Mouse (Mus musculus) limb, embryonic 13.5 days (tissue): ENCODE data around the gene Orm2. TPM values are rescaled to one million over a fixed set of nuclear protein-coding genes. Genes with fewer than 3 reads are reported as not detected.

Source experiments
- ATAC-seq: fragments of 200-750 bp; cut with Nextera tagmentation; 2 replicates; pipeline ENCODE4 v1.8.0; 2017; ENCODE audit warnings: low read depth, moderate number of reproducible peaks, moderate TSS enrichment; ENCODE audit not compliant: low FRiP score
- H3K27ac ChIP-seq: fragments of 300-500 bp; sonication (generic); 2 replicates; pipeline ENCODE4 v1.5.1; 2015; ENCODE audit warnings: inconsistent platforms, mild to moderate bottlenecking, moderate library complexity
- H3K27me3 ChIP-seq: fragments of 300-500 bp; sonication (generic); 2 replicates; pipeline ENCODE4 v1.6.1; 2015; ENCODE audit warnings: mild to moderate bottlenecking, inconsistent platforms
- H3K36me3 ChIP-seq: fragments of 300-500 bp; sonication (generic); 2 replicates; pipeline ENCODE4 v1.6.1; 2015; ENCODE audit warnings: inconsistent platforms, mild to moderate bottlenecking, moderate library complexity
- H3K4me1 ChIP-seq: fragments of 300-500 bp; sonication (generic); 2 replicates; pipeline ENCODE4 v1.6.1; 2015; ENCODE audit warnings: inconsistent platforms
- H3K4me2 ChIP-seq: fragments of 300-500 bp; sonication (generic); replicated peaks from 2 replicates; pipeline ENCODE4 v1.6.1; 2015; ENCODE audit warnings: inconsistent platforms, mild to moderate bottlenecking, moderate library complexity
- H3K4me3 ChIP-seq: fragments of 300-500 bp; sonication (generic); 2 replicates; pipeline ENCODE4 v1.5.1; 2015; ENCODE audit warnings: moderate library complexity, mild to moderate bottlenecking, inconsistent platforms
- H3K9ac ChIP-seq: fragments of 300-500 bp; sonication (generic); 2 replicates; pipeline ENCODE4 v1.6.1; 2015; ENCODE audit warnings: mild to moderate bottlenecking, inconsistent platforms
- H3K9me3 ChIP-seq: fragments of 300-500 bp; sonication (generic); 2 replicates; pipeline ENCODE4 v1.6.1; 2016; ENCODE audit warnings: inconsistent platforms
- WGBS: fragments of 180-500 bp; shearing (Covaris S2); methylation state at CpG from one replicate; pipeline ENCODE4 v1.1.7; 2015; 5-methylcytosine and 5-hydroxymethylcytosine counted together
- polyA plus RNA-seq: library from polyadenylated mRNA; unstranded; fragments of >200 nt; fragmentation: Nextera tagmentation; extraction: Ambion mirVana; gene quantifications from 2 replicates; pipeline ENCODE4 v1.2.1, GENCODE M21; 2015

Gene Orm2
- polyA plus RNA-seq, 1 experiment from 2014 or later, result not detected

- Histone ChIP-seq H3K9ac (no peak overlapping the region), H3K27ac (no peak overlapping the region), H3K36me3 (peaks cover 19% of the 10 kb centered on the region), H3K4me2 (no peak overlapping the region), H3K4me3 (no peak overlapping the region), H3K4me1 (peaks cover 75% of the 10 kb centered on the region), H3K9me3 (no peaks in the 10 kb centered on the region), H3K27me3 (no peaks in the 10 kb centered on the region)
- ATAC-seq, result no peak
- 82% methylated on average over 18 of the region's 18 CpGs for WGBS
Measured at GRCm38 (mm10) chr4:63400541-63401306, 38.5 kb downstream of the Orm2 start.

- no peak for ATAC-seq
Measured at GRCm38 (mm10) chr4:63401620-63402019, 39.4 kb downstream of the Orm2 start.

GRCm38 (mm10) chr4:63402056-63402455 is 39.8 kb downstream of the Orm2 start:
- no peaks in the 10 kb centered on the region for H3K9me3 ChIP-seq
- 91% methylated on average over 10 of the region's 10 CpGs for WGBS
- no peaks in the 10 kb centered on the region for H3K27me3 ChIP-seq
- H3K27ac ChIP-seq, result peak overlapping the region; percentile 89
- H3K4me2 ChIP-seq, result peak overlapping the region; percentile 64
- peak overlapping the region; percentile 34 for H3K4me3 ChIP-seq
- H3K4me1 ChIP-seq, result peaks cover 75% of the 10 kb centered on the region
- H3K9ac ChIP-seq, result peak overlapping the region; percentile 60
- peaks cover 9% of the 10 kb centered on the region for H3K36me3 ChIP-seq
- no peak for ATAC-seq

More at GRCm38 (mm10) chr4:63401620-63402019, 39.4 kb downstream of the Orm2 start:
- 64% methylated on average over 6 of the region's 6 CpGs for WGBS
- Histone ChIP-seq H3K27me3 (no peaks in the 10 kb centered on the region), H3K27ac (peak overlapping the region; percentile 39), H3K4me1 (peaks cover 75% of the 10 kb centered on the region), H3K4me2 (peak overlapping the region; percentile 64), H3K9me3 (no peaks in the 10 kb centered on the region), H3K9ac (peak overlapping the region; percentile 39; the same call in 1 of the 2 replicates), H3K4me3 (no peak overlapping the region), H3K36me3 (peaks cover 11% of the 10 kb centered on the region)

GRCm38 (mm10) chr4:63402558-63402957 is 40.3 kb downstream of the Orm2 start:
- 55% methylated on average over 6 of the region's 6 CpGs for WGBS
- Histone ChIP-seq H3K36me3 (peaks cover 4% of the 10 kb centered on the region), H3K4me3 (peak overlapping the region; percentile 34), H3K27me3 (no peaks in the 10 kb centered on the region), H3K4me2 (peak overlapping the region; percentile 64), H3K9ac (peak overlapping the region; percentile 60), H3K27ac (peak overlapping the region; percentile 89), H3K4me1 (peaks cover 75% of the 10 kb centered on the region), H3K9me3 (no peaks in the 10 kb centered on the region)
- ATAC-seq, result no peak

- Histone ChIP-seq H3K4me1 (peaks cover 80% of the 10 kb centered on the region), H3K27ac (peak within 1 kb of the TSS; percentile 89), H3K4me2 (peak within 1 kb of the TSS; percentile 64), H3K4me3 (peak within 1 kb of the TSS; percentile 34), H3K36me3 (no peaks in the 10 kb centered on the region), H3K9ac (peak within 1 kb of the TSS; percentile 60), H3K9me3 (no peaks in the 10 kb centered on the region), H3K27me3 (no peaks in the 10 kb centered on the region)
- ATAC-seq, result peak; percentile 85
- 5% methylated on average over 17 of the region's 17 CpGs for WGBS
Measured at GRCm38 (mm10) chr4:63403040-63403959, 41.1 kb downstream of the Orm2 start, which contains the start of gene Akna. TSS of gene Akna (minus strand) at chr4:63403354.

DNA sequence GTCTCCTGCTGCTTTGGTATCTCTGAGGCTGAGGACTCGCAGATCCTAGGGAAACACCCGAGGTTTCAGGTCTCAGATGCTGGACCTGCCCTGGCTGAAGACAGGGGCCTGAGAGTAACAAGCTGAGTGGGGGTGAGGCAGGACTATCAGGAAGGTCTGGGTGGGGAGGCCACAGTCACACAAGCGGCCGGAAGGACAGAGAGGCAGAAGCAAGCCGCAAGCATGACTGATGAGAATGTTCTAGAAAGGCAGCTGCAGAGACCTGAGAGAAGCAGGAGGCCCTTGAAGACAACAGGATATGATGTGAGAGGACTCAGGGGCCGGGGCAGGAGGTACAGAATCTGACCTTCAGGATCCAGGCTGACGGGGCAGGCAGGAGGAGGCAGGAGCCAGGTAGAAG is 42.0 kb downstream of the Orm2 start:
- Histone ChIP-seq H3K27ac (peak overlapping the region; percentile 89; the same call in 1 of the 2 replicates), H3K9ac (peak overlapping the region; percentile 54), H3K27me3 (no peaks in the 10 kb centered on the region), H3K4me2 (peak overlapping the region; percentile 64), H3K36me3 (no peaks in the 10 kb centered on the region), H3K4me3 (no peak overlapping the region), H3K9me3 (no peaks in the 10 kb centered on the region), H3K4me1 (peaks cover 80% of the 10 kb centered on the region)
- 64% methylated on average over 7 of the region's 7 CpGs for WGBS
- ATAC-seq, result no peak

DNA sequence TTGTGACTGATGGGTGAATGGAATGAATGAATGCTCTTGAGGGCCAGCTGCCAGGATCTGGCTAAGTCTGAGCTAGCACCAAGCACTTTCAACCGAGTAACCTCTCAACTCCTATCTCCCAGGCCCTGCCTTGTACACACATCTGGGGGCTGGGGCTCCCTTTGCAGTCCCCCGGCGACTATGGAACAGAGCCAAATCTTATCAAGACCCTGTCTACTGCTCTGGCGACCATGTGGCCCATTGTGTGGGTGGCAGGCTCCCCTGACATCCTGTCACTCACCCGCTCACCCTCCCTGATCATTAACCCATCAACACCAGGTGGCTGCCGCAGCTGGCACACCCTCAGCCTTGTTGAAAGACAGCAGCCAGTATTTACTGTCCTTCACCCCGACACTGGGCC is 42.8 kb downstream of the Orm2 start:
- peaks cover 80% of the 10 kb centered on the region for H3K4me1 ChIP-seq

DNA sequence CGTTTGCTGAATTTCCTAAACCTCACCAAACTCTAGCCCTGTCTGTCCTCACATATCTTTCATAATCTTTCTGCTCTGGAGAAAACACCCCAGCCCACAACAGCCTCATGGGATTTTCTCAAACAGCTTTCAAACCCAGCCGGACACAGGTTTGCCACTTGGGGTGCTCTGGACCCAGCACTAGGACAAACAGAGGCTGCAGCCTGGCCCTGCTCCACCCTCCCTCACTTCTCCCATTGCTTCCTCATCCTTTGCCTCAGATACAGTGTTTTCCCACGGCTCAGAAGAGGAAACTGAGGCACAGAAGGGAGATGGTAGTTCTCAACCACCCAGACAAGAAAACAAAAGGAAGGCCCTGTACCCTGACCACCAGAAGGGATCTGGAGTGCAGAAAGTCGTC is 43.4 kb downstream of the Orm2 start:
- ATAC-seq, result no peak
- H3K4me2 ChIP-seq, result no peak overlapping the region
- H3K36me3 ChIP-seq, result no peaks in the 10 kb centered on the region
- H3K27me3 ChIP-seq, result no peaks in the 10 kb centered on the region
- H3K4me1 ChIP-seq, result peaks cover 75% of the 10 kb centered on the region
- no peaks in the 10 kb centered on the region for H3K9me3 ChIP-seq
- no peak overlapping the region for H3K27ac ChIP-seq
- no peak overlapping the region for H3K4me3 ChIP-seq
- H3K9ac ChIP-seq, result no peak overlapping the region
- WGBS, result 57% methylated on average over 4 of the region's 4 CpGs

More for the DNA sequence above, 42.8 kb downstream of the Orm2 start:
- no peak overlapping the region for H3K27ac ChIP-seq
- no peaks in the 10 kb centered on the region for H3K27me3 ChIP-seq
- ATAC-seq, result no peak
- WGBS, result 23% methylated on average over 7 of the region's 7 CpGs
- H3K36me3 ChIP-seq, result no peaks in the 10 kb centered on the region
- H3K4me2 ChIP-seq, result no peak overlapping the region
- no peaks in the 10 kb centered on the region for H3K9me3 ChIP-seq
- H3K9ac ChIP-seq, result 0 out of 2 replicates have a peak overlapping the region, but pooled peaks have one; percentile 13
- H3K4me3 ChIP-seq, result no peak overlapping the region

GRCm38 (mm10) chr4:63408247-63408646 is 46.0 kb downstream of the Orm2 start:
- no peaks in the 10 kb centered on the region for H3K27me3 ChIP-seq
- peaks cover 52% of the 10 kb centered on the region for H3K4me1 ChIP-seq
- no peaks in the 10 kb centered on the region for H3K36me3 ChIP-seq
- ATAC-seq, result no peak
- no peak overlapping the region; the same call in 1 of the 2 replicates for H3K27ac ChIP-seq
- H3K9ac ChIP-seq, result peak overlapping the region; percentile 31; the same call in 1 of the 2 replicates
- H3K4me3 ChIP-seq, result 0 out of 2 replicates have a peak overlapping the region, but pooled peaks have one; percentile 64
- peak overlapping the region; percentile 97 for H3K4me2 ChIP-seq
- H3K9me3 ChIP-seq, result no peaks in the 10 kb centered on the region
- 54% methylated on average over 7 of the region's 7 CpGs for WGBS

DNA sequence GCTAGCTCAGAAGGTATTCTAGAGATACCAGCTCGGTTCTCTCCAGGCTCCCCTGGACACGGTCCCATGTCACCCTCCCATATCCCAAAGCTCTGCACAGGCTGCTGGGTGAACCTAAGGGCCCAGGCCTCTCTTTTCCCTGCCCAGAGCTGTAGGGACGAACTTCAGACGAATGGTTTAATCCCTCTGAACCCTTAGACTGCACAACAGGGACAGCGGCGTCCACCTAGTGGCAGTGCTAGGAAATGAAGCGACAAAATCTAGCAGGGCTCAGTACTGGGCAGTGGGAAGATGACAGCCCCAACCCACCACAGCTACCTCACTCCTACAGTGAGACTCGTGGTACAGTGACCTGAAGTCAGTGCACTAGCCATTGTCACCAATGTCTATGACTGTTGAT is 46.4 kb downstream of the Orm2 start:
- Histone ChIP-seq H3K4me1 (peaks cover 48% of the 10 kb centered on the region), H3K4me3 (peak overlapping the region; percentile 64; the same call in 1 of the 2 replicates), H3K27ac (no peak overlapping the region; the same call in 1 of the 2 replicates), H3K27me3 (no peaks in the 10 kb centered on the region), H3K9ac (peak overlapping the region; percentile 31), H3K4me2 (peak overlapping the region; percentile 97), H3K36me3 (no peaks in the 10 kb centered on the region), H3K9me3 (no peaks in the 10 kb centered on the region)
- ATAC-seq, result peak; percentile 20; the same call in 1 of the 2 replicates
- 6% methylated on average over 8 of the region's 8 CpGs for WGBS

- peaks cover 46% of the 10 kb centered on the region for H3K4me1 ChIP-seq
- no peaks in the 10 kb centered on the region for H3K36me3 ChIP-seq
- peak overlapping the region; percentile 64 for H3K4me3 ChIP-seq
- no peaks in the 10 kb centered on the region for H3K9me3 ChIP-seq
- peak overlapping the region; percentile 97 for H3K4me2 ChIP-seq
- ATAC-seq, result no peak
- 2% methylated on average over 18 of the region's 18 CpGs for WGBS
- no peaks in the 10 kb centered on the region for H3K27me3 ChIP-seq
- no peak overlapping the region; the same call in 1 of the 2 replicates for H3K27ac ChIP-seq
- H3K9ac ChIP-seq, result peak overlapping the region; percentile 56
Measured at GRCm38 (mm10) chr4:63409317-63409907, 47.2 kb downstream of the Orm2 start.
